Mouse (Mus musculus) lung, adult 2 months (tissue): ENCODE results near the gene Tuba3b.

Source experiments
- CTCF ChIP-seq: fragments of 200-500 bp; IDR thresholded peaks from 2 replicates; pipeline ENCODE4 v1.5.1; 2011; ENCODE audit warnings: mild to moderate bottlenecking, low read length, control low read depth; ENCODE audit not compliant: insufficient read depth
- POLR2A ChIP-seq: fragments of 200-500 bp; IDR thresholded peaks from 2 replicates; pipeline ENCODE4 v1.6.1; 2011; ENCODE audit warnings: low read depth, mild to moderate bottlenecking, control low read depth, low read length, borderline replicate concordance; ENCODE audit errors: extremely low read depth

GRCm38 (mm10) chr6:145640971-145641506 is 25.5 kb downstream of the Tuba3b start:
- TF ChIP-seq CTCF: no peak
- TF ChIP-seq POLR2A: no peak
